Mouse (Mus musculus): ENCODE data around the gene Scgb1b10. TPM values are rescaled to one million over a fixed set of nuclear protein-coding genes. Genes with fewer than 3 reads are reported as not detected.

Gene Scgb1b10
- total RNA-seq (2023), result not detected

GRCm38 (mm10) chr7:32100553-32100952, at the start of gene Scgb1b10:
Gene Scgb1b10, plus strand, starts transcription at chr7:32100853.

Other genes starting within 250 kb of the Scgb1b10 start
- gene Scgb2b11, start 110.3 kb downstream of the Scgb1b10 start, total RNA-seq (2023), result not detected
- not detected for gene Scgb1b11, start 122.0 kb downstream of the Scgb1b10 start, total RNA-seq (2023)
- not detected for gene Scgb2b12, start 226.4 kb downstream of the Scgb1b10 start, total RNA-seq (2023)
- gene Scgb1b12, start 233.3 kb downstream of the Scgb1b10 start, total RNA-seq (2023), result not detected

Data from T-cell, adult 66 days (primary cell).